Mouse (Mus musculus) olfactory bulb, adult 2 months (tissue): ENCODE results near the gene Gpat3.

Source experiments
- CTCF ChIP-seq: fragments of 200-500 bp; IDR thresholded peaks from 2 replicates; pipeline ENCODE4 v1.5.1; 2012; ENCODE audit warnings: low read depth, mild to moderate bottlenecking, low read length, moderate library complexity; ENCODE audit not compliant: insufficient read depth
- POLR2A ChIP-seq: fragments of 200-500 bp; IDR thresholded peaks from 2 replicates; pipeline ENCODE4 v1.6.1; 2012; ENCODE audit warnings: mild to moderate bottlenecking, low read depth, low read length, moderate library complexity; ENCODE audit not compliant: insufficient read depth

DNA sequence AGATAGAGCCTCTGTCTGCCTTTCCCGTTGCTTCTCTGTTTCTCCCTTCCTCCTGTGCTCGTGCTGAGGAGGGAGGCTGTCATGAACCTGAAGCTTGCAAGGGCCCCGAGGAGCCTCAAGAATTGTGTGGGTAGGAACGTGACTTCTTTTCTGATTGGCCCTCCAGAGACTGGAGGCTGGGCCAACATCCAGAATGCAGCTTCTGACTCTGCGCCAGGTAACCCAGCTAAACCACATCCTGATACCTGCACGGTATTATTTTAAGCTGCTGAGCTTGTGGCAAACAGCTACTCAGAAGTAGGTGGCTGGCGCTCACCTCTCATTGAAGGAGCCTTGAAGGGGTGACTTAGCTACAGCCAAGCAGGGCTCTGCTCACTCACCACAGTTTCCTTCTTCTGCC, 66.9 kb downstream of the Gpat3 start:
- TF ChIP-seq CTCF (no peak), POLR2A (no peak)
